Mouse (Mus musculus) brain, adult 2 months (tissue): ENCODE measurements around the gene Mnt.

ENCODE experiments used
- DNase-seq: peaks from one replicate; pipeline ENCODE4 v3.0.0; 2011; ENCODE audit warnings: low read depth, low spot score

Mnt gene

DNA sequence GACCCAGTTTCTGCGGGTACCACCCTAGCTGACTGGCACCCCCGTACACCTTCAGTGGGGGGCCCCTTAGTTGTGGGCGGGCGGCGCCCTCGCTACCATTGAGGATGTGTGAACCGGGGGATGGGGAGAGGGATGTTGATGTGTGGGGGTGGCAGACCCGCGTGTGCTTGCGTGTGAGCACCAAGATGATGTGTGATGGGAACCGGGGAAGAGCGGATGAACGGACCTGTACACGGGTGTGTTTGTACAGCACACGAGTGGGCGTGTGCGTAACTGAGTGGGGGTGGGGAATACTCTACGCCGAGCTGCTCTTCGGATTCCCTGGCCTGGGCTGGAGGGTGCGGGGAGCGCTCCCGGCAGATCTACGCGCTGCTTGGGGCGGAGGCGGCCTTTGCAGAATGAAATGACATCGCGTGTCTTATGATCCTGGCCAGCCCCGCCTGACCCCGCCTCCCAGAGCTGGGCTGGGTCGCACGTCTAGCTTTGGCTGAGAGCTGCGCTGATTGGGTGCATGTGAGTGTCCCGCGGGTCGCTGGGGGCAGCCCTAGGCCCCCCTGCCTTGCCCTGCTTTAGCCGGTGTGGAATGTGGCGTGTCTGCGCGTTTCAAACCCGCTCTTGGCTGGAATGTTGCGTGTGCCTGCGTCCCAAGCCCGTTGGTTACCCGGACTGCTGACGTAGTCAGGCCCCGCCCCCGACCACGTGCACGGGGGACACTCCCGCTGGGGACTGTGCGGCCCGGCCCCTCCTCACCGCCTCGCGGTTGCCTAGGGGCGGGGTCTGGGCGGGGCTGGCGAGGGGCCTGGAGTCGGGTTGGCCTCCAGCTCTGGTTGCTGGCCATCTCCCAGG lies 1.1 kb downstream of the Mnt start:
- DNase-seq: peak; percentile 98

- peak; percentile 87 for DNase-seq
These were observed 1.9 kb downstream of the Mnt start for GRCm38 (mm10) chr11:74832503-74833143.

GRCm38 (mm10) chr11:74833536-74834358 lies 3.0 kb downstream of the Mnt start:
- peak; percentile 36 for DNase-seq

- DNase-seq: no peak
These were observed 3.6 kb downstream of the Mnt start for GRCm38 (mm10) chr11:74834359-74834638.

DNA sequence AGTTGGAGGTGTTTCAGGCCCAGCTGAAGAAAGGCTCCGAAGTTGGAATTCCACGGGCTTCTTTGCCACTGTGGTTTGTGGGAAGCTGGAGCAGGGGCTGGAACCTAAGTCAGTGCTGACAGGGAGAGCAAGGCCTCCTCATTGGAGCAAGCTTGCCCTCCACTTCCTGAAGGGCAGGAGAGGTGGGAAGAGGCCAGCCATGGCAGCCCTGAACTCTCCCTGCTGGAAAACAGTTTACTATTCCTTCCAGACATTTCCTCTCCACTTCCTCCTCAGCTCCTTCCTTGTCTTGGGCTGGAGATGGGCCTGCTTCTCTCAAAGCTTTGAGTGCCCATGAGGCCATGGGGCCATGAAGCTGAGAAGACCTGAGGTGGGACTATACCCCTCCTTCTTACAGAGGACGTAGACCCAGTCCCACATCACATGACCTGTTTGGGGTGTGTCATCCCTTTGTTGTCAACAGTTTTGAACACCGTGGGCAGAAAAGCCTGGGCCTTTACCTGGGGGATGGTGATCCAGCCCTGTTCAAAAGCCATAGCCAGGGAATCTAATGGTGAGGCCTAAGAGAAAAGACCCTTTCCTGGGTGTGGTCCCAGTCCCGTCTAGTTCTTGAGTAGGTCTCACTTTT lies 4.0 kb downstream of the Mnt start:
- DNase-seq: no peak

DNA sequence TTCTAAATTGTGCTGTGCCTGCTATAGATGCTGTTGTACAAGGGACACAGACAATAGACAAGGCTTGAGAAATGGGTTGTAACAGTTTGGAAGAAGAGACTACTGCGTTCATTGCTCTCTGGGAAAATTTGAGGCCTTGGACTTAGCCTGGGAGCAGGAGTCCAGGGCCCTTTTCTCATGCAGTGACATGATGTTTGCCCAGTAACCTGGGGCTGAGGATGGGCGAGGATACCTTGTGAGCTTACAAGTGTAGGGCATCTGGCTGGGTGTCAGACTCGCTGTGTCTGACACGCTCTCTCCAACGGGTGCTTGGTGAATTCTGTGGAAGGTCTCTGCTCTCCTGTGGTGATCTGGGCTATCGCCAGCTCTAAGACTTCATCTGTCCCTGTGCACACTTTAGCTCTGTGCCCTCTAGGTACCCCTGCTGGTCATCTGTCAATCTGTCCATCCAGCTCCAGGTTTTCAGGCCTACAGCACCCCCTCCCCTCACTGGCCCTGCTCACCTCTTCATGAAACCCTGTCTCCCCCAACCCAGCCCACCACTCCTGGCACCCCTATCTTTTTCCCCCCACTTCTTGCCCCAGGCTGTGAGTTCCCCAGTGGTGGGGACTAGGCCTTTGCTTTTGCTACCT lies 5.0 kb downstream of the Mnt start:
- no peak for DNase-seq

- DNase-seq: no peak
These were observed 5.7 kb downstream of the Mnt start for GRCm38 (mm10) chr11:74836225-74837055.

DNA sequence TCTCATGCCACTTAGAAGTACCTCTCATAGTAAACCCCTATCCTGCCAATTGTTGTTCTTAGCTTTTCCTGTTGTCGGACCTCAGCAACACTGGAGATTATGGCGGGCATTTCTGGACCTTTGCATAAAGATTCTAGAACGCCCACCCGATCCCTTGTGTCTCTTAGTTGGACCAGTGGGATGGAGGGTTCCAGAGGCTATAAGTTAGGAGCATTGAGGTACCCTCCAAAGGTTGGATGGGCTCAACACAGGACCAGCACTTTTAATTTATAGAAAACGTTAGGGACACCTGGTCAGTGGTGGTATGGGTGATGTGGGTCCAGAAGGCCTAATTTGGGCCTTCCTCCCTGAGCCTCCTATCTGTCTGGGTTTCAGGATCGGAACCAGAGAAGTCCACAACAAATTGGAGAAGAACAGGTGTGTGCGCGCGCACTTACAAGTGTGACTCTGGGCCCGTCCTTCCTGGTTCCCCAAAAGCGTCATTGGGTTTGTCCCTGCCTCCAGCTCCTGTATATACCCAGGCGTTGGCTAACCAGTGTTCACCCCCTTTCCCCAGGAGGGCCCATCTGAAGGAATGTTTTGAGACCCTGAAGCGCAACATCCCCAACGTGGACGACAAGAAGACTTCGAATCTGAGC lies 6.5 kb downstream of the Mnt start:
- no peak for DNase-seq

DNA sequence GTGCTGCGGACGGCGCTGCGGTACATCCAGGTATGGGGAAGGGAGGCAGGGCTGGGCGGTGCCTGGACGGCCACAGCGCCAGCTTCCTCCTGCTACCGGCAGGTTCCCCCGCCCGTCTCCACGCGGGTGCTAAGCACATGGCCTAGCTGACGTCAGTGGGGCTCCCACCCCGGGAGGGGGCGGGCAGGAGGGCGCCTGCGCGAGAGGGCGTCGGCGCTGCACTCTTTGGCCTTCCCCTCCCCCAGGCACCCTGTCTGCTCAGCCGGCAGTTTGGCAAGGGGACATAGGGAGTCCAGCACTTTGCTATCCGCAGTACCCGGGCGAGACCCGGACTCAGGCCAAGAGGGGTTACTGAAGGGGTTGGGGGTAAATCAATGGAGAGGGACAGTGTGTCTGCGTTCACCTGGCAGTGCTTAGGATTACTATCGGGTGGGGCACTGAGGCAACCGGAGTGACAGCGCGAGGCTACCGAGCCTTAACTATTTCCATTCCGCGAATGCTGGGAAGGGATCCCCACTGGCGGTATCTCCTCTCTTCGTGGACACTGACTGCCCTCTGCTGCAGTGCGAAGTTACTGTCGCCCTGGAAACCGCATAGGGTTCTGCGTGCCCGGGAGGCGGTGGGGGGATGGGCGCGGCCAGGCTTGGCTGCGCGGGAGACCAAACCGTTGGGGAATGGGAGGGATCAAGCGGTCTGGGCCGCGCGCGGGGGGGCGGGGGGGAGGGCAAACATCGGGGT lies 7.1 kb downstream of the Mnt start:
- DNase-seq: peak; percentile 98

DNA sequence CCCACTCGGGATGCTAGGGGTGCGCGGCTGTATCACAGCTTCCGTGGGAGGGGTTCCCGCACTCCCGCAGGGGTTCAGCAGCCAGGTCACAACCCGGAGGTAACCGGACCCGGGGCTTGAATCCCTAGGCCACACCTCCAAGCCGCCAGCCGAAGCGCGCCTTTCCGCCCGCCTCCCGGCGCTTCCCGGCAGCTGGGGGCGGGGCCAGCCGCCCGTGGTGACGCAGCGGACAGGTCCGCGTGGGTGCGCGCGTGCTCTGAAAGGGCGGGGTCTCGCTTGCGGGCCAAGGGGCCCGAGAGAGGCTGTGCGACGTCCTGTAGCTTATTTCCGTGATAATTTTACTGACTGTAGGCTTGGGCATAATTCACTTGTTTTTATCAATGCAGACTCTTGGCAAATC lies 7.7 kb downstream of the Mnt start:
- peak; percentile 96 for DNase-seq

DNA sequence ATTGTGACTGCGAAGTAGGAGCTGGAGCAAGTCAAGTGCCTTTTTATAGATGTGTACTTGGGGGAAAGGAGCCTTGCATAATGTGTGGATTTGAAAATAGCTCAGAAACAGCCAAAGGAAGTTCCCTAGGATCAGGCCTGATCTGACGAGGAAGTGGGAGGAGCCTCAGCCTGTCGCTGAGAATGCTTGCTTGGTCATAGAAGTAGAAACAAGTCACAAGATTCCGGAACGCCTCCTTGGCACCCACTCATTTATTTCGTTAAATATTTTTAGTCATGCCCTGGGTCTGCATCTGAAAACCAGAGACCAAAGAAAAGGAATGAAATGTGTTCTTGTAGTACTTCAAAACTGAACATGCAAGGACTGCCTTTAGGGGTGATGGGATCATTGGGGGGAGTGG lies 8.3 kb downstream of the Mnt start:
- DNase-seq: peak; percentile 93

GRCm38 (mm10) chr11:74839860-74840715 lies 9.4 kb downstream of the Mnt start:
- no peak for DNase-seq

- no peak for DNase-seq
These were observed 10.0 kb downstream of the Mnt start for GRCm38 (mm10) chr11:74840739-74841138.

DNA sequence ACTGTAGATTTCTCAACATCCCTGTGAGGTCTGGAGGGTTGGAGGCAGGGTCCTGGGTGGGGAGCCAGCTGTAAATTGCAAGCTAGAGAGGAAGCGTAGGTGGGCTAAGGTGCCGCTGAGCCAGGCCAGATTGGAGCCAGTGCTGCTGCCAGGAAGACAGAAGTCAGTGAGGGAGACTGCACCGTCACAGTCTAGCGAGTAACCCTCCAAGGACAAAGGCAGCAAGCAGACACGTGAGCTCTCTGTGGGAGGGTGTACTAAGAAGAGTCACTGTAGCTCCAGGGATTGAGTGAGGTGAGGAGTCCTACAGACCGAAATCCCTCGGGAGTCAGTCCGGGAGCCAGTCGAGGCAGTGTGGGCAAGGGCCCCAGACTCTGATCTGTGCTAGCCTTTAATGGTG lies 10.6 kb downstream of the Mnt start:
- DNase-seq: peak; percentile 81

DNA sequence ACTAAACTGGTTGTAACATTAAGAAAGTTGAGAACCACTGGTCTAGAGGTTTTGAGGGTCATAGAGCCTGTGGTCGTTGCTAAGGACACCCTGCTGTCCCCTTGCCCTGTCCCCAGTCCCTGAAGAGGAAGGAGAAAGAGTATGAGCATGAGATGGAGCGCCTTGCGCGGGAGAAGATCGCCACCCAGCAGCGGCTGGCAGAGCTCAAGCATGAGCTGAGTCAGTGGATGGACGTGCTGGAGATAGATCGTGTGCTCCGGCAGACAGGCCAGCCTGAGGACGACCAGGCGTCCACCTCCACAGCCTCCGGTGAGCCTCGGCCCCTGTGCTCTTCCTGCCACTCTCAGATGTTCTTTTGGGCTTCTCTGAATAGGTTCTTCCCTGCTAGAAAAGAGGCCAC lies 11.3 kb downstream of the Mnt start:
- peak; percentile 63 for DNase-seq

GRCm38 (mm10) chr11:74842656-74843434 lies 12.1 kb downstream of the Mnt start:
- no peak for DNase-seq

DNA sequence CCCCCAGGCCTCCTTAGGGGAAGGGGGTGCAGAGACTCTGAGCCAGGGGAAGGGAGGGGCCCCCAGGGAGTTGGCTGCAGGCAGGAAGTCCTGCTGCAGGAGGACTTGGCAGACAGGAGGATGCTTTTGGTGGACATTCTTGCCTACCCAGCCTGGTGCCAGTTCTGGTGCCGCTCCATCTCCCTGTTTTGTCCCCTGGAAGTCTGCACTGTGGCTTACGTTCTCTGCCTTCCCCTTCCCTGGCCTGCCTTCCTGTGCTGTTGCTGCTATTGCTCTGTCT lies 12.7 kb downstream of the Mnt start:
- peak; percentile 50 for DNase-seq

- DNase-seq: no peak
These were observed 13.0 kb downstream of the Mnt start for GRCm38 (mm10) chr11:74843761-74844160.
